Mouse (Mus musculus): ENCODE results near the gene Dhh. TPM values are rescaled to one million over a fixed set of nuclear protein-coding genes. Genes with fewer than 3 reads are reported as not detected.

Dhh gene
- polyA plus RNA-seq, 1 experiment from 2014 or later: 0.08 TPM

- peaks cover 30% of the 10 kb centered on the region for H3K4me1 ChIP-seq (replicated peaks)
- no peak overlapping the region for H3K9ac ChIP-seq
- no peak overlapping the region for H3K4me2 ChIP-seq
- H3K27ac ChIP-seq (replicated peaks): no peak overlapping the region
- WGBS (ENCODE audit: insufficient replicate concordance): 80% methylated on average over 4 of the region's 4 CpGs
- no peak overlapping the region for H3K4me3 ChIP-seq (replicated peaks)
- no peak for ATAC-seq (ENCODE audit: insufficient read depth)
- peaks cover 8% of the 10 kb centered on the region for H3K36me3 ChIP-seq (replicated peaks)
- H3K27me3 ChIP-seq: no peaks in the 10 kb centered on the region
- H3K9me3 ChIP-seq (replicated peaks): no peaks in the 10 kb centered on the region
Observed at GRCm38 (mm10) chr15:98916016-98916415, 17.7 kb upstream of the Dhh start.

GRCm38 (mm10) chr15:98914903-98915302, 16.6 kb upstream of the Dhh start:
- H3K4me3 ChIP-seq (replicated peaks): no peak overlapping the region
- peaks cover 12% of the 10 kb centered on the region for H3K36me3 ChIP-seq (replicated peaks)
- peaks cover 30% of the 10 kb centered on the region for H3K4me1 ChIP-seq (replicated peaks)
- no peaks in the 10 kb centered on the region for H3K9me3 ChIP-seq (replicated peaks)
- no peak overlapping the region for H3K9ac ChIP-seq
- 71% methylated on average over 6 of the region's 6 CpGs for WGBS (ENCODE audit: insufficient replicate concordance)
- no peaks in the 10 kb centered on the region for H3K27me3 ChIP-seq
- no peak overlapping the region for H3K4me2 ChIP-seq
- ATAC-seq (ENCODE audit: insufficient read depth): no peak
- no peak overlapping the region for H3K27ac ChIP-seq (replicated peaks)

GRCm38 (mm10) chr15:98904692-98905091, 6.4 kb upstream of the Dhh start:
- Histone ChIP-seq H3K36me3 (replicated peaks) (peaks cover 10% of the 10 kb centered on the region; the same call in 1 of the 2 replicates), H3K4me3 (replicated peaks) (no peak overlapping the region), H3K9me3 (replicated peaks) (no peaks in the 10 kb centered on the region), H3K9ac (no peak overlapping the region), H3K4me2 (no peak overlapping the region), H3K27ac (replicated peaks) (no peak overlapping the region), H3K4me1 (replicated peaks) (no peaks in the 10 kb centered on the region), H3K27me3 (peaks cover 18% of the 10 kb centered on the region)
- no peak for ATAC-seq (ENCODE audit: insufficient read depth)
- 36% methylated on average over 10 of the region's 10 CpGs for WGBS (ENCODE audit: insufficient replicate concordance)

GRCm38 (mm10) chr15:98902600-98902999, 4.3 kb upstream of the Dhh start:
- peaks cover 8% of the 10 kb centered on the region; the same call in 1 of the 2 replicates for H3K4me1 ChIP-seq (replicated peaks)
- 0 out of 2 replicates have a peak, but pooled peaks cover 5% of the 10 kb centered on the region for H3K36me3 ChIP-seq (replicated peaks)
- peaks cover 38% of the 10 kb centered on the region for H3K27me3 ChIP-seq
- 80% methylated on average over 2 of the region's 2 CpGs for WGBS (ENCODE audit: insufficient replicate concordance)
- H3K9me3 ChIP-seq (replicated peaks): no peaks in the 10 kb centered on the region
- no peak overlapping the region for H3K4me3 ChIP-seq (replicated peaks)
- H3K9ac ChIP-seq: no peak overlapping the region
- no peak overlapping the region for H3K4me2 ChIP-seq
- ATAC-seq (ENCODE audit: insufficient read depth): no peak
- H3K27ac ChIP-seq (replicated peaks): no peak overlapping the region

GRCm38 (mm10) chr15:98901530-98901929, 3.2 kb upstream of the Dhh start:
- WGBS (ENCODE audit: insufficient replicate concordance): 28% methylated on average over 1 of the region's 1 CpGs

GRCm38 (mm10) chr15:98897495-98897894, 845 bp downstream of the Dhh start:
- Histone ChIP-seq H3K36me3 (replicated peaks) (no peaks in the 10 kb centered on the region), H3K27me3 (peaks cover 89% of the 10 kb centered on the region), H3K4me3 (replicated peaks) (no peak overlapping the region), H3K9me3 (replicated peaks) (no peaks in the 10 kb centered on the region), H3K4me1 (replicated peaks) (peaks cover 55% of the 10 kb centered on the region), H3K27ac (replicated peaks) (no peak overlapping the region), H3K4me2 (no peak overlapping the region), H3K9ac (no peak overlapping the region)
- WGBS (ENCODE audit: insufficient replicate concordance): 6% methylated on average over 10 of the region's 10 CpGs
- no peak for ATAC-seq (ENCODE audit: insufficient read depth)

More at GRCm38 (mm10) chr15:98901530-98901929, 3.2 kb upstream of the Dhh start:
- no peak overlapping the region for H3K4me2 ChIP-seq
- H3K4me3 ChIP-seq (replicated peaks): no peak overlapping the region
- H3K27me3 ChIP-seq: peaks cover 49% of the 10 kb centered on the region
- H3K4me1 ChIP-seq (replicated peaks): peaks cover 19% of the 10 kb centered on the region
- no peaks in the 10 kb centered on the region for H3K9me3 ChIP-seq (replicated peaks)
- H3K27ac ChIP-seq (replicated peaks): no peak overlapping the region
- no peak for ATAC-seq (ENCODE audit: insufficient read depth)
- 0 out of 2 replicates have a peak, but pooled peaks cover 5% of the 10 kb centered on the region for H3K36me3 ChIP-seq (replicated peaks)
- H3K9ac ChIP-seq: no peak overlapping the region

GRCm38 (mm10) chr15:98895635-98896589, 2.4 kb downstream of the Dhh start:
- 0 out of 2 replicates have a peak, but pooled peaks have one; percentile 26 for ATAC-seq (ENCODE audit: insufficient read depth)
- WGBS (ENCODE audit: insufficient replicate concordance): 2% methylated on average over 41 of the region's 41 CpGs
- Histone ChIP-seq H3K27me3 (peaks cover 98% of the 10 kb centered on the region), H3K4me3 (replicated peaks) (peak overlapping the region; percentile 30), H3K4me2 (peak overlapping the region; percentile 54), H3K4me1 (replicated peaks) (peaks cover 69% of the 10 kb centered on the region), H3K27ac (replicated peaks) (no peak overlapping the region), H3K9ac (0 out of 2 replicates have a peak overlapping the region, but pooled peaks have one; percentile 18), H3K9me3 (replicated peaks) (no peaks in the 10 kb centered on the region), H3K36me3 (replicated peaks) (no peaks in the 10 kb centered on the region)

GRCm38 (mm10) chr15:98894746-98895634, 3.4 kb downstream of the Dhh start:
- Histone ChIP-seq H3K36me3 (replicated peaks) (no peaks in the 10 kb centered on the region), H3K27ac (replicated peaks) (no peak overlapping the region), H3K9ac (no peak overlapping the region), H3K4me2 (peak overlapping the region; percentile 72), H3K4me3 (replicated peaks) (peak overlapping the region; percentile 52), H3K9me3 (replicated peaks) (no peaks in the 10 kb centered on the region), H3K27me3 (peaks cover 89% of the 10 kb centered on the region), H3K4me1 (replicated peaks) (peaks cover 69% of the 10 kb centered on the region)
- no peak for ATAC-seq (ENCODE audit: insufficient read depth)
- WGBS (ENCODE audit: insufficient replicate concordance): 4% methylated on average over 38 of the region's 38 CpGs

- peaks cover 82% of the 10 kb centered on the region for H3K27me3 ChIP-seq
- under 1% methylated on average over 76 of the region's 77 CpGs for WGBS (ENCODE audit: insufficient replicate concordance)
- H3K36me3 ChIP-seq (replicated peaks): no peaks in the 10 kb centered on the region
- H3K4me2 ChIP-seq: peak within 1 kb of the TSS; percentile 72
- H3K4me1 ChIP-seq (replicated peaks): peaks cover 69% of the 10 kb centered on the region
- no peaks in the 10 kb centered on the region for H3K9me3 ChIP-seq (replicated peaks)
- H3K4me3 ChIP-seq (replicated peaks): peak within 1 kb of the TSS; percentile 52
- no peak within 1 kb of the TSS for H3K27ac ChIP-seq (replicated peaks)
- H3K9ac ChIP-seq: no peak within 1 kb of the TSS
- ATAC-seq (ENCODE audit: insufficient read depth): no peak
Observed at GRCm38 (mm10) chr15:98893940-98894745, 4.2 kb downstream of the Dhh start, which contains the start of gene Rhebl1. Gene Rhebl1, minus strand, starts transcription at chr15:98894540.

GRCm38 (mm10) chr15:98893036-98893435, 5.3 kb downstream of the Dhh start:
- Histone ChIP-seq H3K4me3 (replicated peaks) (no peak overlapping the region), H3K27me3 (peaks cover 79% of the 10 kb centered on the region)

More at GRCm38 (mm10) chr15:98893036-98893435, 5.3 kb downstream of the Dhh start:
- Histone ChIP-seq H3K27ac (replicated peaks) (no peak overlapping the region), H3K4me2 (no peak overlapping the region), H3K9ac (no peak overlapping the region), H3K4me1 (replicated peaks) (peaks cover 64% of the 10 kb centered on the region), H3K36me3 (replicated peaks) (no peaks in the 10 kb centered on the region), H3K9me3 (replicated peaks) (no peaks in the 10 kb centered on the region)
- no peak for ATAC-seq (ENCODE audit: insufficient read depth)
- 49% methylated on average over 4 of the region's 4 CpGs for WGBS (ENCODE audit: insufficient replicate concordance)

All from liver, embryonic 15.5 days (tissue).